Mouse (Mus musculus): ENCODE measurements around the gene 6030458C11Rik. TPM values are rescaled to one million over a fixed set of nuclear protein-coding genes. Genes with fewer than 3 reads are reported as not detected.
A peak's percentile ranks its signal among the peaks of the same experiment; 100 is the strongest.

The 6030458C11Rik gene
- polyA plus RNA-seq, 1 experiment from 2014 or later, result 31.3 TPM

- Histone ChIP-seq H3K9me3 (replicated peaks; ENCODE audit: control insufficient read depth, low read length) (no peaks in the 10 kb centered on the region), H3K27ac (ENCODE audit: low read length) (no peak overlapping the region), H3K4me3 (replicated peaks; ENCODE audit: low read length) (peak overlapping the region; percentile 80), H3K9ac (ENCODE audit: low read length) (peak overlapping the region; percentile 89), H3K27me3 (ENCODE audit: control insufficient read depth, insufficient read depth, low read length) (no peaks in the 10 kb centered on the region), H3K4me2 (ENCODE audit: low read depth, low read length) (peak overlapping the region; percentile 82), H3K36me3 (ENCODE audit: control insufficient read depth, insufficient read depth, low read length) (peaks cover 15% of the 10 kb centered on the region; the same call in 1 of the 2 replicates), H3K4me1 (ENCODE audit: control insufficient read depth, insufficient read depth, low read length) (peaks cover 16% of the 10 kb centered on the region; the same call in 1 of the 2 replicates)
- WGBS, result 47% methylated on average over 12 of the region's 12 CpGs
- ATAC-seq (ENCODE audit: insufficient read depth, low FRiP score), result no peak
Measured at GRCm38 (mm10) chr15:12825408-12825807, 959 bp upstream of the 6030458C11Rik start.

GRCm38 (mm10) chr15:12824965-12825364, 516 bp upstream of the 6030458C11Rik start:
- Histone ChIP-seq H3K36me3 (ENCODE audit: control insufficient read depth, insufficient read depth, low read length) (peaks cover 15% of the 10 kb centered on the region; the same call in 1 of the 2 replicates), H3K27ac (ENCODE audit: low read length) (peak overlapping the region; percentile 57), H3K4me3 (replicated peaks; ENCODE audit: low read length) (peak overlapping the region; percentile 80), H3K4me1 (ENCODE audit: control insufficient read depth, insufficient read depth, low read length) (peaks cover 16% of the 10 kb centered on the region; the same call in 1 of the 2 replicates), H3K4me2 (ENCODE audit: low read depth, low read length) (peak overlapping the region; percentile 82), H3K27me3 (ENCODE audit: control insufficient read depth, insufficient read depth, low read length) (no peaks in the 10 kb centered on the region), H3K9me3 (replicated peaks; ENCODE audit: control insufficient read depth, low read length) (no peaks in the 10 kb centered on the region), H3K9ac (ENCODE audit: low read length) (peak overlapping the region; percentile 89)
- WGBS, result under 1% methylated on average over 31 of the region's 31 CpGs
- no peak; the same call in 1 of the 2 replicates for ATAC-seq (ENCODE audit: insufficient read depth, low FRiP score)

- ATAC-seq (ENCODE audit: insufficient read depth, low FRiP score), result no peak
- Histone ChIP-seq H3K36me3 (ENCODE audit: control insufficient read depth, insufficient read depth, low read length) (peaks cover 19% of the 10 kb centered on the region), H3K27ac (ENCODE audit: low read length) (peak overlapping the region; percentile 70; the same call in 1 of the 2 replicates), H3K9ac (ENCODE audit: low read length) (peak overlapping the region; percentile 97), H3K4me2 (ENCODE audit: low read depth, low read length) (peak overlapping the region; percentile 90), H3K4me1 (ENCODE audit: control insufficient read depth, insufficient read depth, low read length) (peaks cover 16% of the 10 kb centered on the region; the same call in 1 of the 2 replicates), H3K27me3 (ENCODE audit: control insufficient read depth, insufficient read depth, low read length) (no peaks in the 10 kb centered on the region), H3K4me3 (replicated peaks; ENCODE audit: low read length) (peak overlapping the region; percentile 80), H3K9me3 (replicated peaks; ENCODE audit: control insufficient read depth, low read length) (no peaks in the 10 kb centered on the region)
- WGBS, result 94% methylated on average over 2 of the region's 2 CpGs
Measured at GRCm38 (mm10) chr15:12823455-12824119, 862 bp downstream of the 6030458C11Rik start.

GRCm38 (mm10) chr15:12822416-12823395, 1.7 kb downstream of the 6030458C11Rik start:
- 79% methylated on average over 9 of the region's 9 CpGs for WGBS
- H3K4me2 ChIP-seq (ENCODE audit: low read depth, low read length), result no peak overlapping the region
- no peak overlapping the region for H3K4me3 ChIP-seq (replicated peaks; ENCODE audit: low read length)
- no peaks in the 10 kb centered on the region for H3K27me3 ChIP-seq (ENCODE audit: control insufficient read depth, insufficient read depth, low read length)
- H3K9me3 ChIP-seq (replicated peaks; ENCODE audit: control insufficient read depth, low read length), result no peaks in the 10 kb centered on the region
- H3K4me1 ChIP-seq (ENCODE audit: control insufficient read depth, insufficient read depth, low read length), result peaks cover 16% of the 10 kb centered on the region; the same call in 1 of the 2 replicates
- H3K27ac ChIP-seq (ENCODE audit: low read length), result no peak overlapping the region
- no peak for ATAC-seq (ENCODE audit: insufficient read depth, low FRiP score)
- no peak overlapping the region for H3K9ac ChIP-seq (ENCODE audit: low read length)
- peaks cover 20% of the 10 kb centered on the region for H3K36me3 ChIP-seq (ENCODE audit: control insufficient read depth, insufficient read depth, low read length)

- no peak overlapping the region for H3K4me2 ChIP-seq (ENCODE audit: low read depth, low read length)
- peaks cover 36% of the 10 kb centered on the region for H3K36me3 ChIP-seq (ENCODE audit: control insufficient read depth, insufficient read depth, low read length)
- no peak overlapping the region for H3K9ac ChIP-seq (ENCODE audit: low read length)
- no peaks in the 10 kb centered on the region for H3K9me3 ChIP-seq (replicated peaks; ENCODE audit: control insufficient read depth, low read length)
- WGBS, result 84% methylated on average over 8 of the region's 8 CpGs
- H3K27me3 ChIP-seq (ENCODE audit: control insufficient read depth, insufficient read depth, low read length), result no peaks in the 10 kb centered on the region
- H3K4me3 ChIP-seq (replicated peaks; ENCODE audit: low read length), result no peak overlapping the region
- no peak for ATAC-seq (ENCODE audit: insufficient read depth, low FRiP score)
- H3K4me1 ChIP-seq (ENCODE audit: control insufficient read depth, insufficient read depth, low read length), result no peaks in the 10 kb centered on the region
- no peak overlapping the region for H3K27ac ChIP-seq (ENCODE audit: low read length)
Measured at GRCm38 (mm10) chr15:12817592-12817991, 6.9 kb downstream of the 6030458C11Rik start.

GRCm38 (mm10) chr15:12812646-12813045, 11.8 kb downstream of the 6030458C11Rik start:
- 96% methylated on average over 11 of the region's 11 CpGs for WGBS
- Histone ChIP-seq H3K36me3 (ENCODE audit: control insufficient read depth, insufficient read depth, low read length) (peaks cover 39% of the 10 kb centered on the region), H3K27ac (ENCODE audit: low read length) (no peak overlapping the region), H3K9ac (ENCODE audit: low read length) (no peak overlapping the region), H3K4me3 (replicated peaks; ENCODE audit: low read length) (no peak overlapping the region), H3K9me3 (replicated peaks; ENCODE audit: control insufficient read depth, low read length) (no peaks in the 10 kb centered on the region), H3K4me1 (ENCODE audit: control insufficient read depth, insufficient read depth, low read length) (no peaks in the 10 kb centered on the region), H3K4me2 (ENCODE audit: low read depth, low read length) (no peak overlapping the region), H3K27me3 (ENCODE audit: control insufficient read depth, insufficient read depth, low read length) (no peaks in the 10 kb centered on the region)
- no peak for ATAC-seq (ENCODE audit: insufficient read depth, low FRiP score)

- Histone ChIP-seq H3K27ac (ENCODE audit: low read length) (no peak overlapping the region), H3K4me2 (ENCODE audit: low read depth, low read length) (no peak overlapping the region), H3K4me1 (ENCODE audit: control insufficient read depth, insufficient read depth, low read length) (no peaks in the 10 kb centered on the region), H3K9ac (ENCODE audit: low read length) (no peak overlapping the region), H3K27me3 (ENCODE audit: control insufficient read depth, insufficient read depth, low read length) (no peaks in the 10 kb centered on the region), H3K9me3 (replicated peaks; ENCODE audit: control insufficient read depth, low read length) (no peaks in the 10 kb centered on the region), H3K4me3 (replicated peaks; ENCODE audit: low read length) (no peak overlapping the region), H3K36me3 (ENCODE audit: control insufficient read depth, insufficient read depth, low read length) (peaks cover 26% of the 10 kb centered on the region)
- ATAC-seq (ENCODE audit: insufficient read depth, low FRiP score), result no peak
- 89% methylated on average over 6 of the region's 6 CpGs for WGBS
Measured at GRCm38 (mm10) chr15:12809305-12809704, 15.1 kb downstream of the 6030458C11Rik start.

DNA sequence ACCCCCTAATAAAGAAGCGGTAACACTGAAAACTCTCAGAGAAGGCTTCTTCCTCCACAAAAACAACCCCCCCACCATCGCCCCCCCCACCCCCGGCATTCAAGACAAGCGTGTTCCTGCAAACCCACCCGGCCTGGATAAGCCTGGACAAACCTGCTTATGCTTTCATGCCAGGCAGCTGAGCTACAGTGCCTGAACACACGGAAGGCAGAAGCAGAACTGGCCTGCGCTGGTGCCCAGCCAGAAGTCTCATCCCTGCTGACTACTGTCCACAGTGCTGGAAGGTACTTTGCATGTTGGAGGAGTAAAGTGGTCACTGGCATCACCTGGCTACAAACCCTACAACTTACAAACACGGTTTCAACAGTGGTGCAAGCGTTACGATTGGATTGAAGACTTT, 17.4 kb downstream of the 6030458C11Rik start:
- H3K27ac ChIP-seq (ENCODE audit: low read length), result no peak overlapping the region
- H3K27me3 ChIP-seq (ENCODE audit: control insufficient read depth, insufficient read depth, low read length), result no peaks in the 10 kb centered on the region
- peaks cover 18% of the 10 kb centered on the region for H3K36me3 ChIP-seq (ENCODE audit: control insufficient read depth, insufficient read depth, low read length)
- H3K4me3 ChIP-seq (replicated peaks; ENCODE audit: low read length), result no peak overlapping the region
- no peaks in the 10 kb centered on the region for H3K9me3 ChIP-seq (replicated peaks; ENCODE audit: control insufficient read depth, low read length)
- H3K4me1 ChIP-seq (ENCODE audit: control insufficient read depth, insufficient read depth, low read length), result no peaks in the 10 kb centered on the region
- no peak overlapping the region for H3K9ac ChIP-seq (ENCODE audit: low read length)
- ATAC-seq (ENCODE audit: insufficient read depth, low FRiP score), result no peak
- 91% methylated on average over 10 of the region's 10 CpGs for WGBS
- H3K4me2 ChIP-seq (ENCODE audit: low read depth, low read length), result no peak overlapping the region

GRCm38 (mm10) chr15:12805071-12805470, 19.4 kb downstream of the 6030458C11Rik start:
- WGBS, result 85% methylated on average over 4 of the region's 4 CpGs
- Histone ChIP-seq H3K9ac (ENCODE audit: low read length) (no peak overlapping the region), H3K27ac (ENCODE audit: low read length) (no peak overlapping the region), H3K27me3 (ENCODE audit: control insufficient read depth, insufficient read depth, low read length) (no peaks in the 10 kb centered on the region), H3K4me1 (ENCODE audit: control insufficient read depth, insufficient read depth, low read length) (no peaks in the 10 kb centered on the region), H3K4me3 (replicated peaks; ENCODE audit: low read length) (no peak overlapping the region), H3K4me2 (ENCODE audit: low read depth, low read length) (no peak overlapping the region), H3K36me3 (ENCODE audit: control insufficient read depth, insufficient read depth, low read length) (peaks cover 4% of the 10 kb centered on the region; the same call in 1 of the 2 replicates), H3K9me3 (replicated peaks; ENCODE audit: control insufficient read depth, low read length) (no peaks in the 10 kb centered on the region)
- ATAC-seq (ENCODE audit: insufficient read depth, low FRiP score), result no peak
